Mouse (Mus musculus) midbrain, embryonic 10.5 days (tissue): ENCODE data around the gene Polg2. TPM values are rescaled to one million over a fixed set of nuclear protein-coding genes. Genes with fewer than 3 reads are reported as not detected.

Source experiments
- DNase-seq: peaks from one replicate; pipeline ENCODE4 v3.0.0-alpha.2; 2017; ENCODE audit warnings: low spot score
- H3K27ac ChIP-seq: fragments of 300-500 bp; sonication (generic); replicated peaks from 2 replicates; pipeline ENCODE4 v1.5.1; 2016; ENCODE audit warnings: mild to moderate bottlenecking
- H3K27me3 ChIP-seq: fragments of 300-500 bp; sonication (generic); 2 replicates; pipeline ENCODE4 v1.6.1; 2016; ENCODE audit warnings: low read depth, mild to moderate bottlenecking; ENCODE audit not compliant: poor library complexity, severe bottlenecking
- H3K36me3 ChIP-seq: fragments of 300-500 bp; sonication (generic); 2 replicates; pipeline ENCODE4 v1.6.1; 2016; ENCODE audit warnings: mild to moderate bottlenecking, moderate library complexity
- H3K4me1 ChIP-seq: fragments of 300-500 bp; sonication (generic); 2 replicates; pipeline ENCODE4 v1.6.1; 2016
- H3K4me3 ChIP-seq: fragments of 300-500 bp; sonication (generic); 2 replicates; pipeline ENCODE4 v1.5.1; 2016; ENCODE audit warnings: mild to moderate bottlenecking, moderate library complexity
- H3K9me3 ChIP-seq: fragments of 300-500 bp; sonication (generic); replicated peaks from 2 replicates; pipeline ENCODE4 v1.6.1; 2016; ENCODE audit warnings: mild to moderate bottlenecking
- WGBS: fragments of 180-500 bp; shearing (Covaris S2); methylation state at CpG from one replicate; pipeline ENCODE4 v1.1.7; 2016; 5-methylcytosine and 5-hydroxymethylcytosine counted together
- polyA plus RNA-seq: library from polyadenylated mRNA; unstranded; fragments of >200 nt; fragmentation: Nextera tagmentation; extraction: Ambion mirVana; gene quantifications from 2 replicates; pipeline ENCODE4 v1.2.1, GENCODE M21; 2016

The Polg2 gene
- polyA plus RNA-seq: 10.2 and 10.7 TPM in 2 replicates

DNA sequence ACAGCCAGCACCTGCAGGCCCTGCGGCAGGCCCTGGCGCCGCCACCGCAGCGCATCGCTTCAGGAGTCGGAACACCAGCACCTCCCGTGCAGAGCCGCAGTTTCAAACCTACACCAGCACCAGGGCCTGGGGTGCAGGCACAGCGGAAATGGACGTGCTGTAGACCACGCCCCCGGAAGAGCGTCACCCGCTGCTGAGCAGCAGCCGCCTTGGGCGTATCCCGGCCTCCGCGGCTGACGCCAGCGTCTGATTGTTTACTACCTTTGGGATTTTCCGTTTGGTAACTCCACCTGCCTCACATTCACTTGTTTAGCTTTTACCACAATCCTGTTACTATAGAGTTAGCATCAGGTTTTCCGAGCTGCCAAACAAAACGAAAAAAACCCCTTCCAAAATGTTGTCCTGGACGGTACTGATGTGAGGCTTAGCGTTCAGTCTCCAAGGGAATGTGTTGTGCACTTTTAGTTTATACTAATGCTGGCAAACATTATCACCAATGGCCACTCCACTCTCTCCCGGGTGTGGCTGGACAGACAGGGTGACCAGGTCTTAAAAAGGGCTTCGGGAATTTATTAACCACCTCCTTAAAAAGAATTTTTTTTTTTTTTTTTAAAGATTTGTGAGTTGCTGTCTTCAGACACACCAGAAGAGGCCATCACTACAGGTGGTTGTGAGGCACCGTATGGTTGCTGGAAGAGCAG lies at the start of gene Polg2:
Gene Polg2, minus strand, starts transcription at position 150 of the 701 bp plus-strand sequence.
- peak within 1 kb of the TSS; percentile 93 for H3K27ac ChIP-seq
- WGBS: 3% methylated on average over 30 of the region's 30 CpGs
- DNase-seq: peak; percentile 91
- peak within 1 kb of the TSS; percentile 95 for H3K4me3 ChIP-seq
- H3K9me3 ChIP-seq: no peaks in the 10 kb centered on the region
- peaks cover 15% of the 10 kb centered on the region; the same call in 1 of the 2 replicates for H3K4me1 ChIP-seq
- no peaks in the 10 kb centered on the region for H3K27me3 ChIP-seq
- peaks cover 72% of the 10 kb centered on the region for H3K36me3 ChIP-seq

DNA sequence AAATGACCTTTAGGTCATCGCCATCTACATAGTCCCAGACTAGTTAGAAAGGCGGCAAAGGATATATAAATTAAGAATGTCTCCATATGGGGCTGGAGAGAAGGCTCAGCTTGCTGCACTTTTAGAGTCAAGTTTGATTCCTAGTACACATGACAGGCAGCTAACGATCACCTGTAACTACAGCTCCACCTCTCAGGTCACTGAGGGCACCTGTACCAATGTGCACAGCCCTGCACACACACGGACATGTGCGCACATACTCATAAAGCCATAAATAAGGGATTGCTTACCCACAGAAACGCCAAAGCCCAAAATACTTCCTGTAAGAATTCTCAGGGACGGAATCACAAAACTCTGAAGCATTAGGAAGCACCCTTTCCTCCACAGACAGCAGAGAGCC lies 48.7 kb upstream of the Polg2 start:
- no peak overlapping the region for H3K27ac ChIP-seq
- H3K36me3 ChIP-seq: peaks cover 95% of the 10 kb centered on the region
- no peaks in the 10 kb centered on the region for H3K27me3 ChIP-seq
- no peak for DNase-seq
- no peak overlapping the region for H3K4me3 ChIP-seq
- no peaks in the 10 kb centered on the region for H3K9me3 ChIP-seq
- 95% methylated on average over 7 of the region's 7 CpGs for WGBS
- H3K4me1 ChIP-seq: no peaks in the 10 kb centered on the region

DNA sequence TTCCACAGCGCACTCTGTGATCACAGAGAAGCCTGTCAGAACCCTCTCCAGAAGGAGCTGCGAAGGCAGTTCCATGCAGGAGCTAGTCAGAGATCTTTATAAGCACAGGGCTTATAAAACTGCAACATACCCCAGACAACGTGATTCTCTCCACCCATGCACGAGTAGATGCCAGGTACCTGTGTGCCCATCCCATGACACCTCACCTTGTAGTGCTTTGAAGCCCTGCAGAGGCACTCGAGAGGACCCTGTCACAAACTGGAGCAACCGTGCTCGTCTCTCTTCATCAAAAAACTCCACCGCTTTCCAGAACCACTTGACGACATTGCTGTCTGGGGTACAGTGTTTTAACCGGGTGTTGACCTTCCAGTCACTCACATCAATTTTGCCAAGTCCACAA lies 45.1 kb upstream of the Polg2 start:
- DNase-seq: no peak
- 94% methylated on average over 10 of the region's 10 CpGs for WGBS
- peaks cover 95% of the 10 kb centered on the region for H3K36me3 ChIP-seq

DNA sequence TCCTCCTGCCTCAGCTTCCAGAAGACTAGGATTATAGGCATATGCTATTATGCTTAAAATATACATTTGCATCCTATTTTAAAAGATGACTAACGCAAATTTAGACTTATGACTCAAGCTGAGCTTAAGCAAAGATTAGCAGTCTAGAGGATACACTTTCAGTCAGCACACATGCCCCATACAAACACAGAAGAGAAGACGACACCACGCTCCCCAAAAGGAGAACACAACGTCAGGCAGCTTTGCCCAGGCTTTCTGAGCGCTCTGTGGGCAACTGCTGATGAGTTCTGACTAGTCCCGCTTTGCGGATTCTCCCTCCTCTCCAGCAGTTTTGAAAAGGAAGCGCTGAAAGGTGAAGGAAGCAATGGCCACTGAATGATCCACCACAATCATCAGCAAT lies 44.4 kb upstream of the Polg2 start:
- H3K27me3 ChIP-seq: no peaks in the 10 kb centered on the region
- H3K9me3 ChIP-seq: no peaks in the 10 kb centered on the region
- H3K4me1 ChIP-seq: no peaks in the 10 kb centered on the region
- no peak for DNase-seq
- 95% methylated on average over 8 of the region's 8 CpGs for WGBS
- peaks cover 95% of the 10 kb centered on the region for H3K36me3 ChIP-seq
- H3K4me3 ChIP-seq: no peak overlapping the region
- H3K27ac ChIP-seq: no peak overlapping the region

More for the DNA sequence above, 45.1 kb upstream of the Polg2 start:
- no peaks in the 10 kb centered on the region for H3K27me3 ChIP-seq
- H3K4me3 ChIP-seq: no peak overlapping the region
- no peaks in the 10 kb centered on the region for H3K4me1 ChIP-seq
- H3K27ac ChIP-seq: no peak overlapping the region
- no peaks in the 10 kb centered on the region for H3K9me3 ChIP-seq

DNA sequence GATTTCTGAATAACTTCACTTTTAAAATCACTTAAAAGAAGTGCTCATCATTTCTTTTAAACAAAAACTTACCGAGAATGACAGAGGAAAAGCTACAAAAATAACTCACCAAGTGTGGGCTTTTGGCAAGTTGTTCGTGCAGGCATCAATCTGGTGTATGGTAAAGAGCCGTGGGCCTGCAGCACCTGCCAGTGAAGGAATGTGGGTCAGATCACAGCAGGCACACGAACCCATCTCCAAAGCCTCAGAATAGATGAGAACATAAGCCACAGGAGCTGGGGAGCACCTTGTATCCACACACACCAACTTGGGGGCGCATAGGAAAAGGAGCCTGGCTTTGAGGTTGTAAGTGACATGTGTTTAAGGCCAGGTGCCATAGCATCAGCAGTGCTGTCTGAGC lies 43.6 kb upstream of the Polg2 start:
- no peaks in the 10 kb centered on the region for H3K27me3 ChIP-seq
- no peaks in the 10 kb centered on the region for H3K4me1 ChIP-seq
- DNase-seq: no peak
- no peak overlapping the region for H3K4me3 ChIP-seq
- H3K9me3 ChIP-seq: no peaks in the 10 kb centered on the region
- peaks cover 95% of the 10 kb centered on the region for H3K36me3 ChIP-seq
- H3K27ac ChIP-seq: no peak overlapping the region
- 89% methylated on average over 5 of the region's 5 CpGs for WGBS

DNA sequence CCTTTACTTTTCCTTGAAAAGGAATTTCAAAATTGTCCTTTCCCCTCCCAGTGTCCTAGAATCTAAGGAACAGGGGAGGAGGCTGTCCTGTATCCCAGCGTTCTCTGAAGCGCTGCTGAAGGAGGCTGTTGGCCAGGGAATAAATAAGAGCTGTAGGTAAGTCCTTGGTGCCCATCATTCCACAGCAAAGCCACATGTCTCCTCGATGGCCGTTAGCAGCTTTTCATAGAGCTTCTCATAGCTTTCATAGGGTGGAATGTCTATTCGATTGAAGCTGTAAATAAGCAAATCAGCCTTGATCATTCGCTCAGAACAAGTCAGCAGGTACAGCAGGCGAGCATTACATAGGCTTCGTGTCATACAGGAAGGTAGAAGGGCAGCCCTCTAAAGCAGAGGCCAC lies 43.2 kb upstream of the Polg2 start:
- no peak overlapping the region for H3K27ac ChIP-seq
- no peaks in the 10 kb centered on the region for H3K27me3 ChIP-seq
- WGBS: 92% methylated on average over 8 of the region's 8 CpGs
- no peaks in the 10 kb centered on the region for H3K9me3 ChIP-seq
- no peak for DNase-seq
- no peaks in the 10 kb centered on the region for H3K4me1 ChIP-seq
- no peak overlapping the region for H3K4me3 ChIP-seq
- peaks cover 95% of the 10 kb centered on the region for H3K36me3 ChIP-seq

DNA sequence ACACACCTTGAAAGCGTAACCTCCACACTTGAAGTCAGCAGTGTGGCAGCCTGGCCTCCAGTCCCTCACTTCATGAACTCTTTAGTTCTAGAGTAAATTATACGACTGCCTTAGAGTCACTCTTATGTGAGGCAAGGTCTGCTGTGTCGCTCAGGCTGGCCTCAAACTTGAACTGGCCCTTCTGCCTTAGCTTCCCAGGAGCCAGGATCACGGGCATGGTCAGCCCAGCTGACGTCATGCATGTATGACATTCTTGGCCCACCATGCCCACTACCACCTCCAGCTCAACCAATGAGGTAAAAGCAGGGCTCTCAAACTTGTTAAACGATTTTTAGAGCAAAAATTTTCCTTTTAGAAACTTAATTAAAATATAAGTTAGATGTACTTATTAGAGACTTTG lies 42.1 kb upstream of the Polg2 start:
- Histone ChIP-seq H3K36me3 (peaks cover 96% of the 10 kb centered on the region), H3K9me3 (no peaks in the 10 kb centered on the region)

DNA sequence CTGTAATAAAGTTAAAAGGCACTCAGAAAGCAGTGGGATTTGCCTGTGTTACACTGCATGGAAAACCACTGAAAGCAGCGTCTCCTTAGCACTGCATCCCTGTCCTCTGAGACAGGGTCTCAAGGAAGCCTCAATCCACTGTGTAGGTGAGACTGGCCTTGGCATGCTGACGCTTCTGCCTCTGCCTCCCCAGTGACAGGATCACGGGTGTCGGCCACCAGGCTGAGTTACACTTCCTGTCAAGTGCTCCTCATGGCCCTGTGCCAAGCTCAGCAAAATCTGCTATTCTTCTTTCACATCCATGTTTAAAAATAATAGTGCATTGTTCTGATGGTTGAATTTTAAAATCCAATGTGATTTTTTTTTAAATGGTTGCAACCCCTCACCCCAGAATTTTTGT lies 41.6 kb upstream of the Polg2 start:
- WGBS: 88% methylated on average over 4 of the region's 4 CpGs
- Histone ChIP-seq H3K27ac (no peak overlapping the region), H3K4me1 (no peaks in the 10 kb centered on the region), H3K36me3 (peaks cover 96% of the 10 kb centered on the region), H3K9me3 (no peaks in the 10 kb centered on the region), H3K4me3 (no peak overlapping the region), H3K27me3 (no peaks in the 10 kb centered on the region)
- DNase-seq: no peak

More for the DNA sequence above, 42.1 kb upstream of the Polg2 start:
- H3K4me3 ChIP-seq: no peak overlapping the region
- no peak for DNase-seq
- H3K4me1 ChIP-seq: no peaks in the 10 kb centered on the region
- H3K27me3 ChIP-seq: no peaks in the 10 kb centered on the region
- no peak overlapping the region for H3K27ac ChIP-seq
- WGBS: 90% methylated on average over 6 of the region's 6 CpGs

DNA sequence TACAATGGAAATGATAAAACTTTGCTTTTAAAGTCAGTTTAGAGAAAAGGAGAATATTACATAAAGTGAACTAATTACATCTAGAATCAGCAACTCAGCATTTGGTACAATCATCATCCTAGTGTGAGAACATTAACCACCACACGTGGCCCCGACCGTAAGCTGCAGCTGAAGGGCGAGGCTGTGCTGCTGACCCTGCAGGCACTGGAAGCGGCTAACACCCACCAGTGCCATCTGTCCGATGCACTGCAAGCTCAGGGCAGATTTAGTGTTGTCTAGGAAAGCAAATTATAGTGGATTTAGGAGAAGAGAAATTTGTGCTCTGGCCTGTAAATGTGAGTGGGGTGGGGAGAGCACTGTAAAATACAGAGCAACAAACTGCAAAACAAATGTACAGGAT lies 40.9 kb upstream of the Polg2 start:
- Histone ChIP-seq H3K4me3 (no peak overlapping the region), H3K36me3 (peaks cover 97% of the 10 kb centered on the region), H3K9me3 (no peaks in the 10 kb centered on the region), H3K27ac (no peak overlapping the region), H3K27me3 (no peaks in the 10 kb centered on the region), H3K4me1 (no peaks in the 10 kb centered on the region)
- DNase-seq: no peak
- 85% methylated on average over 6 of the region's 6 CpGs for WGBS

DNA sequence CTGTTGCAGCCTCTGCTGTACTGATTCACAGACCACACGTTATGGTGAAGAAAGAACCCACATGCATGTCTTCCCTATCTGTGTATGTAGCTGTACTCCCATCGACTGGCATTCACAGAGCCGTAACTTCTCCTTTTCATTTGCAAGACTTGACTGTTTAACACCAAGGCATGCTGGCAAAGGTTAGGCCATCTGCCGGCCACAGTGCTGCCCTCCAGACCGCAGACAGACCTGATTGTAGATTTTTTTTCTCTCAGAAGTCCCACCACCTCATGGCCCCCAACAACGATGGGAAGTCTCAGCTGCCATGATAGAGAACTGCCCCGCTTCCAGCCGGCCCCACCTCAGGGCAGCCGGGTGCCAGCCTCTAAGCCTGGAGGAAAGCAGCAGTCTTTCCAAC lies 40.3 kb upstream of the Polg2 start:
- no peak for DNase-seq
- H3K27ac ChIP-seq: no peak overlapping the region
- H3K9me3 ChIP-seq: no peaks in the 10 kb centered on the region
- no peaks in the 10 kb centered on the region for H3K4me1 ChIP-seq
- no peaks in the 10 kb centered on the region for H3K27me3 ChIP-seq
- H3K4me3 ChIP-seq: no peak overlapping the region
- peaks cover 97% of the 10 kb centered on the region for H3K36me3 ChIP-seq
- 89% methylated on average over 9 of the region's 9 CpGs for WGBS

DNA sequence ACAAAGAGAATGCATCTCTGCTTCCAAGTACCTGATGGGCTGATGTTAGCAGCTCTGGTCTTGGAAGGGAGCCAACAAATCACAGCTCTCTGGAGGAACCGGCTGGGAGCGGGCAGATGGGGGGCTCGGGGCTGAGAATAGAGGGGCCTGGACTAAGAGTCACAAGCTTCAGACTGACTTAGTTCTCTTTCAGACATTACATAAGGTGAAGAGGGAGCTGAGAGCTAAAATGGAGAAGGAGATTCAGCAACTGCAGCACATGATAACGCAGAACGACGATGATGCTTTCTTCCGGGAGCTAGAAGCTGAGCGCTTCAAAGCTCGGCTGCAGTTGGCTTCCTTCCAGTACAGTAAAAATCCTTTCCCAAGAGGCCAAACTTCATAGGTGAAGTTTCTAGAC lies 39.0 kb upstream of the Polg2 start:
- no peak overlapping the region for H3K27ac ChIP-seq
- DNase-seq: no peak
- no peak overlapping the region for H3K4me3 ChIP-seq
- no peaks in the 10 kb centered on the region for H3K9me3 ChIP-seq
- 97% methylated on average over 9 of the region's 9 CpGs for WGBS
- H3K27me3 ChIP-seq: no peaks in the 10 kb centered on the region
- H3K4me1 ChIP-seq: no peaks in the 10 kb centered on the region
- H3K36me3 ChIP-seq: peaks cover 98% of the 10 kb centered on the region

DNA sequence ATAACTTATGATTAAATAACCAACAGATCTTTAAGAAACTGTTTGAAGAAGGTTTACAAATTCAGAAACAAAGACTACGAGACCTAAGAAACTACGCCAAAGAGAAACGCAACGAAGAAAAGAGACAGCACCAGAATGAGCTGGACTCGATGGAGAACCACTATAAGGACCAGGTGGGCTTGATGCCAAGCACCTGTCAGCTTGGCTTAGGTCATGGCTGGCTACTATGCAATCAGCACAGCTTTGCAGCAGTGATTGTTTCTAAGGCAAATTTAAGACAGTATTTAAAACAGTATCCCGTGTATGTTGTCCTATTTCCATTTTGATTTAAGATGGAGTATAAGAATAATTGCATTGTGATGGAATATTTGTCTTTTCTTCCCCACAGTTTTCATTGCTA lies 38.5 kb upstream of the Polg2 start:
- Histone ChIP-seq H3K36me3 (peaks cover 98% of the 10 kb centered on the region), H3K9me3 (no peaks in the 10 kb centered on the region), H3K27ac (no peak overlapping the region), H3K27me3 (no peaks in the 10 kb centered on the region), H3K4me3 (no peak overlapping the region), H3K4me1 (no peaks in the 10 kb centered on the region)
- DNase-seq: no peak
- 96% methylated on average over 6 of the region's 6 CpGs for WGBS

DNA sequence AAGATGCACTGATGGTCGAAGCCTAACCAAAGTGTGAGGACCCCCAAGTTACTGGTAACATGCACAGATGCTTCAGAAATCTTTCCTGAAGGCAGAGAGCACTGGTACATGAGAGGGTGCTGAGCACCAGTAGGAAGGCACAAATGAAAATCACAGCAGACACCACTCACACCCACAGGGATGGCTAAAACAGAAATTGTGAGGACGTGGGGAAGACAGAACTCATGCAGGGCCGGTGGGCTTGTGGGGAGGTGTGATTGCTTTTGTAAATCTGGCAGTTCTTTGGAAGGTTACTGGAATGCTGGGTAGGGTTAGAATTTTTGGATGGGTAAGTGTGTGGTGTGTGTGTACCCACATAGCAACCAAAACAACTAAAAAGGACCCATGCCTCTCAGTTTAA lies 37.8 kb upstream of the Polg2 start:
- no peaks in the 10 kb centered on the region for H3K4me1 ChIP-seq
- H3K4me3 ChIP-seq: no peak overlapping the region
- H3K36me3 ChIP-seq: peaks cover 97% of the 10 kb centered on the region
- DNase-seq: no peak
- 92% methylated on average over 3 of the region's 3 CpGs for WGBS
- no peak overlapping the region for H3K27ac ChIP-seq
- no peaks in the 10 kb centered on the region for H3K9me3 ChIP-seq
- no peaks in the 10 kb centered on the region for H3K27me3 ChIP-seq

DNA sequence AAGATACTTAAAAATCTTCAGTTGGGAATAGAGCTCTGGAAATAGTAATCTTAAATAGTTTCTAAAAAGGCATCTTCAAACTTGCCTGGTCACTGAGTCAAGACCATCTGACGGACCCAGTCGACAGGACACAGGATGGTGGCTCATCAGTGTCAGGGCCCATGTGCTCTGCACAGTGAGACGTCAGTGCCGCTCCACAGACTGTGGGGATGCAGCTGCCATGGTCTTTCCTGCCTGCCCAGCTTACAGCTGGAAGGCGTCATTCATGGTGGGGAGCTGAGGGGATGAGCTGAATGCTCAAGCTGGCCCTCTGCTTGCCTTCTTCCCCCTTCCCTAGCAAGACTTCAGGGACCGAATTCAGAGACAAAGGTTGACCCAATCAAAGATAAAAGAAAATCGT lies 37.0 kb upstream of the Polg2 start:
- 84% methylated on average over 7 of the region's 7 CpGs for WGBS
- H3K27ac ChIP-seq: no peak overlapping the region
- peaks cover 99% of the 10 kb centered on the region for H3K36me3 ChIP-seq

More for the DNA sequence above, 37.0 kb upstream of the Polg2 start:
- DNase-seq: no peak
- H3K4me1 ChIP-seq: no peaks in the 10 kb centered on the region
- no peak overlapping the region for H3K4me3 ChIP-seq
- no peaks in the 10 kb centered on the region for H3K27me3 ChIP-seq
- no peaks in the 10 kb centered on the region for H3K9me3 ChIP-seq
